Mouse (Mus musculus) bone marrow, adult 2 months (tissue): ENCODE results near the gene Arpc4. TPM values are rescaled to one million over a fixed set of nuclear protein-coding genes. Genes with fewer than 3 reads are reported as not detected.

Experiments used
- H3K27ac ChIP-seq: fragments of 200-500 bp; 2 replicates; pipeline ENCODE4 v1.5.1; 2012; ENCODE audit warnings: low read depth, mild to moderate bottlenecking, control low read depth, inconsistent platforms, low read length; ENCODE audit not compliant: control insufficient read depth, poor library complexity, insufficient read depth
- H3K4me1 ChIP-seq: fragments of 200-500 bp; 2 replicates; pipeline ENCODE4 v1.6.1; 2011; ENCODE audit warnings: low read length; ENCODE audit not compliant: control insufficient read depth, insufficient read depth
- H3K4me3 ChIP-seq: fragments of 200-500 bp; replicated peaks from 2 replicates; pipeline ENCODE3; 2011; ENCODE audit warnings: mild to moderate bottlenecking, low read depth, low read length, control low read depth; ENCODE audit not compliant: control insufficient read depth
- CTCF ChIP-seq: fragments of 200-500 bp; IDR thresholded peaks from 2 replicates; pipeline ENCODE4 v1.5.1; 2011; ENCODE audit warnings: low read length, control low read depth; ENCODE audit not compliant: control insufficient read depth, insufficient read depth
- POLR2A ChIP-seq: fragments of 200-500 bp; IDR thresholded peaks from 2 replicates; pipeline ENCODE4 v1.6.1; 2011; ENCODE audit warnings: low read depth, mild to moderate bottlenecking, control low read depth, low read length, borderline replicate concordance; ENCODE audit not compliant: control insufficient read depth
- WGBS: fragments of 180-500 bp; shearing (Covaris S2); methylation state at CpG from one replicate; pipeline ENCODE4 v1.1.7; 2018; 5-methylcytosine and 5-hydroxymethylcytosine counted together
- polyA plus RNA-seq: library from polyadenylated mRNA; stranded (reverse); fragments of >200 nt; gene quantifications from 2 replicates; pipeline ENCODE4 v1.2.4, GENCODE M21; 2011; ENCODE audit warnings: low replicate concordance; ENCODE audit not compliant: missing spikeins, insufficient read depth, insufficient read length

Gene Arpc4
- polyA plus RNA-seq, 1 experiment = 195 TPM

DNA sequence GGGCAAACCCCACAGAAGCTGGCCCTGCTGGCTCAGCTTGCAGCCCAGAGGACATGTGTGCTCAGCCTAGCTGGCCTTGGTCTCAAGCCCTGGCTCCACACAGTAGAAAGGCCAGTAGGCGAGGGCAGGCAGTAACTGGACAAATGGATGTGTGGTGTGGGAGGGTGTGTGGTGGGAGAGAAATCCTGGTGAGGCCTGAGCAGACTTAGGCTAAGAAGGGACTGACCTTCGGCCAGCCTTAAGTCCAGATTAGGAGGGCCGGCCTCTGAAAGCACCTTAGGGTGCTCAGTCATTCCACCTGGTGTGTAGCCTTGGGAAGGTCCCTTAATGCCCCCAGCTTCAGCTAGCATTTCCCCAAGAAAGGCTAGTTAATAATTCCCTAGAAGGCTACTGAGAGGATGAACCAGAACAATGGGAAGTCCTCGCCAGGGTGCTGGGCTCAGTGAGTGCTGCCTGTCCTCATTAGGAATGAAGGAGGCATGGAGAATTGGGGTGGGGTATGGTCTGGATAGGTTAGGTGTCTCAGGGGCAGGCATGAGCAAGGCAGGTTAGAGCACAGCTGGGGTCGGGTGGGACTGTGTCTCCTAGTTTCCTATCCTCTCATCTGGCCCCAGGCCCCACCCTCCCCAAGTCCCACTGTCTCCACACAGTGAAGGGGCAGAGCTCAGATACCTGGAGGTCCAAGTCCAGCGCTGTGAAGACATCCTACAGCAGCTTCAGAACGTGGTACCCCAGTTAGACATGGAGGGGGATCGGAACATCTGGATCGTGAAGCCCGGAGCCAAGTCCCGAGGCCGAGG lies 26.9 kb downstream of the Arpc4 start:
- TF ChIP-seq POLR2A (no peak), CTCF (no peak)
- H3K4me3 ChIP-seq = no peak overlapping the region
- WGBS = 88% methylated on average over 12 of the region's 12 CpGs
- no peak overlapping the region for H3K27ac ChIP-seq
- no peaks in the 10 kb centered on the region for H3K4me1 ChIP-seq

- 84% methylated on average over 6 of the region's 6 CpGs for WGBS
- H3K27ac ChIP-seq = no peak overlapping the region
- no peak overlapping the region for H3K4me3 ChIP-seq
- TF ChIP-seq POLR2A = no peak
- TF ChIP-seq CTCF = no peak
- H3K4me1 ChIP-seq = no peaks in the 10 kb centered on the region
These were observed 27.6 kb downstream of the Arpc4 start for GRCm38 (mm10) chr6:113405483-113405882.

- no peak overlapping the region for H3K4me3 ChIP-seq
- no peak for TF ChIP-seq POLR2A
- TF ChIP-seq CTCF = peak; percentile 55
- WGBS = 83% methylated on average over 9 of the region's 9 CpGs
- H3K27ac ChIP-seq = no peak overlapping the region
- H3K4me1 ChIP-seq = no peaks in the 10 kb centered on the region
These were observed 28.8 kb downstream of the Arpc4 start for GRCm38 (mm10) chr6:113406683-113407082.

DNA sequence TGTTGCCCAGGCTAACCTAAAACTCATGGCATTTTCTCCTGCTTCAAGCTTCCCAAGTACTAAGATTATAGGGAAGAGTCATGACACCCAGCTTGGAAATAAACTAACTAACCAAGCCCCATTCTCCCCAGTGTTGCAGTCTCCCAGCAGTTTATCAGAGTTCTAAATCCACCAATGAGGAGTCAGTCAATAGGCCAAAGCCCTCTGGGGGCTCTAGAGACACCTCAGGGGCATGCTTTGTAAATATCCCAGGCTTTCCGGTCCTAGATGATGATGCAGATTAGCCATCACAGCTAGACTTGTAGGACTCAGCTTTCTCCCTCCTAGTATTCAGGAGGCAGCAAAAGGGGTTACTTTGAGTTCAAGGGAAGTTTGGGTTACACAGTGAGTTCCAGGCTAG lies 32.1 kb downstream of the Arpc4 start:
- WGBS = 89% methylated on average over 1 of the region's 1 CpGs
- Histone ChIP-seq H3K4me3 (no peak overlapping the region), H3K4me1 (no peaks in the 10 kb centered on the region), H3K27ac (no peak overlapping the region)
- TF ChIP-seq POLR2A (no peak), CTCF (no peak)

- TF ChIP-seq POLR2A (no peak), CTCF (no peak)
- Histone ChIP-seq H3K4me1 (peaks cover 2% of the 10 kb centered on the region; the same call in 1 of the 2 replicates), H3K4me3 (no peak overlapping the region), H3K27ac (no peak overlapping the region)
- 58% methylated on average over 5 of the region's 5 CpGs for WGBS
These were observed 38.5 kb downstream of the Arpc4 start for GRCm38 (mm10) chr6:113416416-113416815.

- no peak for TF ChIP-seq CTCF
- no peak for TF ChIP-seq POLR2A
- 11% methylated on average over 16 of the region's 16 CpGs for WGBS
- H3K4me3 ChIP-seq = peak overlapping the region; percentile 77
- H3K4me1 ChIP-seq = peaks cover 2% of the 10 kb centered on the region; the same call in 1 of the 2 replicates
- H3K27ac ChIP-seq = no peak overlapping the region; the same call in 1 of the 2 replicates
These were observed 40.7 kb downstream of the Arpc4 start for GRCm38 (mm10) chr6:113418441-113419198.

DNA sequence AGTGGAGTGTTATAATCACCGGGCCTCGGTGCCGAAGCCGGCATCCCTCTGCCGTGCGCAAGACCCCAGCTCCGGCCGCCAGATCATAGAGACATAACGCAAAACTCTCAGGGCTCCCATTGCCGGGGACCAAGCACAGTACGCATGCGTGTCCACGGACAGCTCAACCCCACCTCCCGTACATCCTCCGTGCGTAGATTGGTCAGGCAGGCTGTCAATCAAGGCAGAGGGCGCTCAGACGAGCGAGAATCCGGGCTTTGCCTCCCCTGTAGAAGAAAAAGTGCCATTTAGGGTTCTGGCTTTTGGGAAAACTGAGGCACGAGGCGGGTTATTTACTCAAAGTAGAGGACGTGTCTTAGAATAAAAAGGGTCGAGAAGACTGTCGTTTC lies 41.3 kb downstream of the Arpc4 start, which contains the start of gene Rpusd3:
Rpusd3 (minus strand) TSS at position 142 of the 389 bp plus-strand sequence.
- Histone ChIP-seq H3K4me1 (peaks cover 2% of the 10 kb centered on the region; the same call in 1 of the 2 replicates), H3K27ac (no peak within 1 kb of the TSS; the same call in 1 of the 2 replicates), H3K4me3 (peak within 1 kb of the TSS; percentile 77)
- no peak for TF ChIP-seq CTCF
- TF ChIP-seq POLR2A = peak; percentile 71; the same call in 1 of the 2 replicates
- under 1% methylated on average over 25 of the region's 25 CpGs for WGBS

GRCm38 (mm10) chr6:113423000-113423399 lies 45.1 kb downstream of the Arpc4 start:
- no peak for TF ChIP-seq CTCF
- no peak for TF ChIP-seq POLR2A
- 37% methylated on average over 4 of the region's 4 CpGs for WGBS

More at GRCm38 (mm10) chr6:113423000-113423399, 45.1 kb downstream of the Arpc4 start:
- H3K4me3 ChIP-seq = no peak overlapping the region
- H3K27ac ChIP-seq = no peak overlapping the region
- H3K4me1 ChIP-seq = peaks cover 2% of the 10 kb centered on the region; the same call in 1 of the 2 replicates
